Mouse (Mus musculus) midbrain, postnatal 0 days (tissue): Measurements from ENCODE around the gene Adam19. TPM values are rescaled to one million over a fixed set of nuclear protein-coding genes. Genes with fewer than 3 reads are reported as not detected.
"Not testable (repeated sequence)": the region's sequence is repeated elsewhere in the genome, so short reads cannot be mapped to it uniquely, and the experiment has no call there.

Source experiments
- ATAC-seq: fragments of 200-750 bp; cut with Nextera tagmentation; 2 replicates; pipeline ENCODE4 v1.8.0; 2017; ENCODE audit warnings: moderate number of reproducible peaks, mild to moderate bottlenecking, moderate TSS enrichment, moderate library complexity; ENCODE audit not compliant: low FRiP score
- DNase-seq: peaks from one replicate; pipeline ENCODE4 v3.0.0-alpha.2; 2015; ENCODE audit warnings: low spot score
- H3K27ac ChIP-seq: fragments of 300-500 bp; sonication (generic); 2 replicates; pipeline ENCODE4 v1.5.1; 2014; ENCODE audit warnings: low read depth, mild to moderate bottlenecking, low read length, mixed read lengths
- H3K27me3 ChIP-seq: fragments of 300-500 bp; sonication (generic); 2 replicates; pipeline ENCODE4 v1.6.1; 2014; ENCODE audit warnings: low read length, control low read depth, mixed read lengths; ENCODE audit not compliant: insufficient read depth
- H3K36me3 ChIP-seq: fragments of 300-500 bp; sonication (generic); 2 replicates; pipeline ENCODE4 v1.6.1; 2014; ENCODE audit warnings: low read length, control low read depth, mixed read lengths; ENCODE audit not compliant: insufficient read depth
- H3K4me1 ChIP-seq: fragments of 300-500 bp; sonication (generic); 2 replicates; pipeline ENCODE4 v1.6.1; 2014; ENCODE audit warnings: mild to moderate bottlenecking, control low read depth, antibody characterized with exemption, low read length, mixed read lengths; ENCODE audit not compliant: insufficient read depth
- H3K4me2 ChIP-seq: fragments of 300-500 bp; sonication (generic); 2 replicates; pipeline ENCODE4 v1.6.1; 2014; ENCODE audit warnings: low read depth, mild to moderate bottlenecking, low read length, mixed read lengths; ENCODE audit not compliant: poor library complexity, severe bottlenecking
- H3K4me3 ChIP-seq: fragments of 300-500 bp; sonication (generic); 2 replicates; pipeline ENCODE4 v1.5.1; 2014; ENCODE audit warnings: low read depth, mild to moderate bottlenecking, low read length, moderate library complexity
- H3K9ac ChIP-seq: fragments of 300-500 bp; sonication (generic); replicated peaks from 2 replicates; pipeline ENCODE4 v1.6.1; 2014; ENCODE audit warnings: mild to moderate bottlenecking, low read length, moderate library complexity, mixed read lengths; ENCODE audit not compliant: poor library complexity, severe bottlenecking
- H3K9me3 ChIP-seq: fragments of 300-500 bp; sonication (generic); 2 replicates; pipeline ENCODE4 v1.6.1; 2016; ENCODE audit warnings: low read length, control low read depth
- CTCF ChIP-seq: IDR thresholded peaks from 2 replicates; pipeline ENCODE4 v1.5.1; 2016; ENCODE audit warnings: antibody characterized with exemption, mild to moderate bottlenecking
- WGBS: fragments of 180-500 bp; shearing (Covaris S2); extraction: QIAGEN DNeasy Blood & Tissue Kit; methylation state at CpG from one replicate; pipeline ENCODE4 v1.1.7; 2014; 5-methylcytosine and 5-hydroxymethylcytosine counted together
- polyA plus RNA-seq: library from polyadenylated mRNA; unstranded; fragments of >200 nt; fragmentation: Nextera tagmentation; extraction: Ambion mirVana; gene quantifications from 2 replicates; pipeline ENCODE4 v1.2.1, GENCODE M21; 2015
- total RNA-seq: library from RNA; depleted of rRNA; stranded (reverse); fragments of >200 nt; gene quantifications from 2 replicates; pipeline ENCODE4 v1.2.3, GENCODE M21; 2014

Gene Adam19
- total and polyA plus RNA-seq, 2 experiments from 2014 or later, result 6.1 to 16.9 TPM

DNA sequence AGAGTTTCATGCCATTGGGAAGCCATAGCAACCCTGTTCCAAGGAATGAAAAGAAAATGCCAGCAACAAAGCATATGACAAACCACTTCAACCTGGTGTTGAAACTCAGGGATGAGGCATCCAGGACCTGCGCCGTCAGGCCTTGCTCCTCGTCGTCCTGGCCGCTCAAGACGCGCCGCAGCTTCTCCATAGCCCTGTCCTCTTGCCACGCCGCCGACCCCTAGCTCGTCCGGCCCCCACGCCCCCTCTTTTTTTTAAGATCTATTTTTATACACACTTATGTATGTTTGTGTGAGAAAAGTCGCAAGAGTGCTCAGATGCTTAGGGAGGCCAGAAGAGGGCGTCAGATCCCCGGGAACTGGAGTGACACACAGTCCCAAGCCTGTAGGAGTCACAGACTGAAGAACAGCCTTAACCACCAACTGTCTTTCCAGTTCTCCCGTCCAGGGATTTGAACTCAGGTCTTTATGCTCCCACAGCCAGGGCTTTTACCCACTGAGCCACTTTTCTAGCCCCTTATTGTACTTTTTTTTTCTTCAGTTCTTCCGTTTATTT lies 3.6 kb upstream of the Adam19 start, which contains the start of gene Gm12166:
TSS of gene Gm12166 (minus strand) at position 217 of the 555 bp plus-strand sequence.
- not testable (repeated sequence) for H3K4me3 ChIP-seq, H3K9me3 ChIP-seq, H3K9ac ChIP-seq, H3K36me3 ChIP-seq, H3K4me2 ChIP-seq, H3K4me1 ChIP-seq, H3K27ac ChIP-seq, H3K27me3 ChIP-seq, ATAC-seq
- WGBS, result 26% methylated on average over 19 of the region's 19 CpGs
- TF ChIP-seq CTCF, result peak; percentile 65
- DNase-seq, result peak; percentile 70

DNA sequence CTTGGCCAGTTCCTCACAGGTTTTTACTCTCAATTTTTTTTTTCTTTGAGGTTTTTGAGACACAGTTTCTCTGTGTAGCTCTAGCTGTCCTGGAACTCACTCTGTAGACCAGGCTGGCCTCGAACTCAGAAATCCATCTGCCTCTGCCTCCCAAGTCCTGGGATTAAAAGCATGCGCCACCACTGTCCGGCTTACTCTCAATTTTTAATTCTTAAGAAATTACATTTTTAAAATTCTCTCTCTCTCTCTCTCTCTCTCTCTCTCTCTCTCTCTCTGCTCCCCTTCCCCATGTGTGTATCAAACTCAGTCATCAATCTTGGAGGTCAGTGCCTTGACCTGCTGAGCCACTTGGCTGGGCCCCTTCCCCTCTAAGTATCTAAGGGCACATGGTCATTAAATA lies 2.3 kb upstream of the Adam19 start:
- ATAC-seq, H3K27me3 ChIP-seq: not testable (repeated sequence)
- 98% methylated on average over 3 of the region's 3 CpGs for WGBS

DNA sequence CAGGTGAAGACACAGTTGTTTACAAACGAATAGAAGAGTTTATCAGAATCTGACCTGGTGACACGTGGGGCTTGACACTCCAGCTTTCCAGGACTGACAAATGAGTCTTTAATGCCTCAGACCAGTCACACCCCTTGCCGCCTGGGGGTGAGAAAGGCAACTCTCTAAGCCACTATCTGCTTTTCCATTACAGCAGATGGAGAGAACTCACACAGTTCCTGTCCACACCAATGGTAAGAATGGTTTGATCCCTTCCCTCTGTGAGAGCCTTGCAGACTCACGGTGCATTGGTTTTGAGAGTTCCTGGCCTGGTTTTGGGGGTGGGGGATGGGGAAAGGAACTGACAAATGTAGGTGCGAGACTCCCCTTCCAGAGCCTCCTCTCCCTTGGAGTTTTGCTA lies 1.5 kb upstream of the Adam19 start:
- ATAC-seq (no peak), DNase-seq (no peak)
- Histone ChIP-seq H3K4me2 (no peak overlapping the region), H3K36me3 (no peaks in the 10 kb centered on the region), H3K4me3 (no peak overlapping the region), H3K27ac (no peak overlapping the region), H3K4me1 (no peaks in the 10 kb centered on the region), H3K27me3 (no peaks in the 10 kb centered on the region), H3K9ac (no peak overlapping the region), H3K9me3 (no peaks in the 10 kb centered on the region)
- WGBS, result 64% methylated on average over 5 of the region's 5 CpGs
- TF ChIP-seq CTCF, result no peak

More for the DNA sequence above, 2.3 kb upstream of the Adam19 start:
- not testable (repeated sequence) for H3K4me2 ChIP-seq, H3K4me3 ChIP-seq, H3K4me1 ChIP-seq, H3K27ac ChIP-seq, H3K9ac ChIP-seq, H3K9me3 ChIP-seq, H3K36me3 ChIP-seq, DNase-seq

DNA sequence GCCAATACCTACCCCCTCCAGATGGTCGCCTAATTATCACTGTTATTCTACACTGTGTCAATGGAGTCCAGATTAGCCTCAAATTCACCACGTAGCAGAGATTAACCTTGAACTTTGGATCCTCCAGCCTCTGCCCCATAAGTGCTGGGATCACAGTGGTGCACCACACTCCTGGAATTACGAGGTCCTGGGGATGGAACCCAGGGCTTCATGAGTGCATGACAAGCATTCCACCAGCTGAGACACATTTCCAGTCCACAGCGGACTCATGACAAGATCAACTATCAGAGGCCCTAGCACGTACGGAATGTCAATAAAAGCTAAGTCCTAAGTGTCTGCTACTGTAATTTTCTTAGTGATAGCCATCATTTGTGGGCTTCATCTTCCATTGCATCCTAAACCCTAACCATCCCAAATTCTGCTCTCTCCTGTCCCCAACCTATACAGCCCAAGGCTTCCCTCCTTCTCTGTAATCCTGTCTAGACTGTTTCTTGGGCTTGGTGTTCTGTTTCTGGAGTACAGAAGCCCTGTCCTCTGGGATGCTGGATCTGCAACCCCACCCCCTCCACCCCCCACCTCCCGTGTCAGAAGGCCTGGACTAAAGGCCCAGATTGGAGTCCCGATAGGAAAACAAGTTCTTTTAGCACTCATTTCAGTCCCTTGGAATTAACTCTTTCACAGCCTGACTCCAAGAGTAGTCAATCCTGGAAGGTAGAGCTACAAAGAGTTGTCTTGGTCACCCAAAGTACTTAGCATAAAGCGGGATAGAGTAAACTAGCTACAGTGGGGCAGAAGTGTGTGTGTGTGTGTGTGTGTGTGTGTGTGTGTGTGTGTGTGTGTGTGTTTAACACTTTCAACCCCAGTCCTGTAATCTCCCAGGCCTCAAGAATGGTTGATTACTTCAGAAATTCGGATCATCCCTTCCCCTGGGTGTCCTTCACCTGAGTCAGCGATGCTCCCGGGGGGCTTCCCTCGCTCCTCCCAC lies 589 bp upstream of the Adam19 start:
- ATAC-seq (peak; percentile 57; the same call in 1 of the 2 replicates), DNase-seq (no peak)
- Histone ChIP-seq H3K27ac (peak overlapping the region; percentile 86; the same call in 1 of the 2 replicates), H3K27me3 (no peaks in the 10 kb centered on the region), H3K4me3 (peak overlapping the region; percentile 63), H3K4me2 (peak overlapping the region; percentile 57), H3K9me3 (no peaks in the 10 kb centered on the region), H3K4me1 (no peaks in the 10 kb centered on the region), H3K36me3 (no peaks in the 10 kb centered on the region), H3K9ac (peak overlapping the region; percentile 86)
- TF ChIP-seq CTCF, result no peak
- WGBS, result 31% methylated on average over 12 of the region's 13 CpGs

DNA sequence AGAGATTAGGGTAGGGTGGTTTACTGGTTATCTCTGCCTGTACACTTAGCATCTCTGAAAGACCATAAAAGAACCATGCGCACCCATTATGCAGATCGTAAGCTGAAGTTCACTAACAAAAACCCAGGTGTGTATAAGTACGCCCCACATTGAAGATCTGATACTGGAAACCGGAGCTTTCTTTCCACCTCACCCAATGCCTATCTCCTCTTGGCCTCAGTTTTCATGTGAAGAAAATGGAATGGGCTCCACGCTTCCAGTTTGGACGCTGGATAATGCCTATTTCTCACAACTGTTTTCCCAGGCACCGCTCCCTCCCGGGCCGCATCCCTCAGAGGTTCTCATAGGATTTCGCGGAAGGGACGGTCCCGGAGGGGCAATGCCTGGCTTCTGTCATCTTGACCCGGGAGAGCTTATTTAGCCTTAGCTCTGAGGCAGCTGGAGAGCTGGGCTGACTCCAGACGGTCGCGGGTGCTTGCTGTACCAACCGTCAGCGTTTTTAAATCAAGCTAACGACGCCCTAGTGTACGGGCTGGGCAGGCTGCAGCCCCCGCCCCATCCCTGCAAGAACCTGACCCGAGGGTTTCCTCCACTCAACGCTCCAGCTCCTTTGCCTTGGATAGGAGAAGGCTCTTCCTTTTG lies 1.1 kb downstream of the Adam19 start:
- ATAC-seq, result peak; percentile 11; the same call in 1 of the 2 replicates
- WGBS, result 4% methylated on average over 25 of the region's 25 CpGs

More for the DNA sequence above, 1.1 kb downstream of the Adam19 start:
- 0 out of 2 replicates have a peak, but pooled peaks cover 2% of the 10 kb centered on the region for H3K36me3 ChIP-seq
- peak overlapping the region; percentile 86 for H3K27ac ChIP-seq
- H3K4me1 ChIP-seq, result no peaks in the 10 kb centered on the region
- no peak for TF ChIP-seq CTCF
- peak overlapping the region; percentile 86 for H3K9ac ChIP-seq
- no peaks in the 10 kb centered on the region for H3K9me3 ChIP-seq
- H3K4me3 ChIP-seq, result peak overlapping the region; percentile 63
- no peaks in the 10 kb centered on the region; the same call in 1 of the 2 replicates for H3K27me3 ChIP-seq
- peak overlapping the region; percentile 57 for H3K4me2 ChIP-seq
- peak; percentile 32 for DNase-seq
